Mouse (Mus musculus) cerebellum, adult 2 months (tissue): ENCODE results near the gene Apbb1.

Experiments
- CTCF ChIP-seq: fragments of 200-500 bp; IDR thresholded peaks from 2 replicates; pipeline ENCODE4 v1.5.1; 2011; ENCODE audit warnings: low read depth, mild to moderate bottlenecking, control low read depth, low read length, moderate library complexity, borderline replicate concordance; ENCODE audit not compliant: insufficient read depth
- POLR2A ChIP-seq: fragments of 200-500 bp; IDR thresholded peaks from 2 replicates; pipeline ENCODE4 v1.6.1; 2011; ENCODE audit warnings: low read length, control low read depth, borderline replicate concordance; ENCODE audit not compliant: insufficient read depth

DNA sequence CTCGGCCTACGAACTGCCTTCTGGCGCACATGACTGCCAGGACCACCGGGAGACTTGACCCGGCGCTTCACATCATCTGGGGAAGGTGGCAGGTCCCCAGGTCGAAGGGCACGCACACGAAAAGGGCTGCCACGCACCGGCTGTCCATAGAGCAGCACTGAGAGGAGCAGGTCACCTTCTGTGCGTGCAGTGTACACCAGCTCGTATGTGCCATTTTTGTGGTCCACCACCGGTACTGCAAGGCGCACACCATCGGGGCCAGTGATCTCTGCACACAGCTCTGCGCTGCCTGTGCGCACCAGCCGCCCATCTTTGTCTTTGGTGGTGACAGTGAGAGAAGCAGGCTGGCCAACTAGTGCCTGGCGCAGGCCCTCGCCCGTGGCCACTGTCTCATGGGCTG lies 36.4 kb upstream of the Apbb1 start:
- TF ChIP-seq CTCF (no peak), POLR2A (no peak)
